Mouse (Mus musculus) forebrain, embryonic 10.5 days (tissue): ENCODE measurements at regions not wholly inside any gene's neighbourhood (a gene's known extent, or its start where the extent isn't known, plus 50 kb on each side); places are given as distances from the start of the nearest gene placed in this dataset.

ENCODE experiments used
- DNase-seq: peaks from one replicate; pipeline ENCODE4 v3.0.0-alpha.2; 2017; ENCODE audit warnings: low spot score; ENCODE audit errors: extremely low spot score
- H3K27ac ChIP-seq: fragments of 300-500 bp; sonication (generic); 2 replicates; pipeline ENCODE4 v1.5.1; 2016; ENCODE audit warnings: mild to moderate bottlenecking
- H3K27me3 ChIP-seq: fragments of 300-500 bp; sonication (generic); 2 replicates; pipeline ENCODE4 v1.6.1; 2016; ENCODE audit warnings: mild to moderate bottlenecking; ENCODE audit not compliant: poor library complexity, severe bottlenecking
- H3K36me3 ChIP-seq: fragments of 300-500 bp; sonication (generic); replicated peaks from 2 replicates; pipeline ENCODE4 v1.6.1; 2016; ENCODE audit warnings: mild to moderate bottlenecking, moderate library complexity
- H3K4me1 ChIP-seq: fragments of 300-500 bp; sonication (generic); 2 replicates; pipeline ENCODE4 v1.6.1; 2016
- H3K4me3 ChIP-seq: fragments of 300-500 bp; sonication (generic); 2 replicates; pipeline ENCODE4 v1.5.1; 2016; ENCODE audit warnings: mild to moderate bottlenecking, moderate library complexity
- H3K9me3 ChIP-seq: fragments of 300-500 bp; sonication (generic); 2 replicates; pipeline ENCODE4 v1.6.1; 2016; ENCODE audit warnings: mild to moderate bottlenecking, moderate library complexity
- WGBS: fragments of 180-500 bp; shearing (Covaris S2); methylation state at CpG from one replicate; pipeline ENCODE4 v1.1.7; 2016; 5-methylcytosine and 5-hydroxymethylcytosine counted together

GRCm38 (mm10) chr4:105676690-105677089 is 113.0 kb upstream of the Gm12728 start:
- no peak for DNase-seq
- Histone ChIP-seq H3K27ac (no peak overlapping the region), H3K9me3 (peaks cover 5% of the 10 kb centered on the region), H3K36me3 (no peaks in the 10 kb centered on the region), H3K4me1 (no peaks in the 10 kb centered on the region), H3K4me3 (no peak overlapping the region), H3K27me3 (no peaks in the 10 kb centered on the region)
- WGBS: 74% methylated on average over 1 of the region's 1 CpGs

- Histone ChIP-seq H3K4me3 (no peak overlapping the region), H3K9me3 (no peaks in the 10 kb centered on the region), H3K36me3 (no peaks in the 10 kb centered on the region), H3K27me3 (no peaks in the 10 kb centered on the region), H3K27ac (no peak overlapping the region), H3K4me1 (no peaks in the 10 kb centered on the region)
- no peak for DNase-seq
- whole genome bisulfite sequencing: 71% methylated on average over 3 of the region's 3 CpGs
These were observed 99.0 kb upstream of the Gm12728 start for GRCm38 (mm10) chr4:105690716-105691115.

- Histone ChIP-seq H3K4me1 (no peaks in the 10 kb centered on the region), H3K4me3 (no peak overlapping the region), H3K27ac (no peak overlapping the region), H3K36me3 (no peaks in the 10 kb centered on the region), H3K9me3 (no peaks in the 10 kb centered on the region), H3K27me3 (no peaks in the 10 kb centered on the region)
- DNase-seq: no peak
- WGBS: 91% methylated on average over 4 of the region's 4 CpGs
These were observed 97.3 kb upstream of the Gm12728 start for GRCm38 (mm10) chr4:105692380-105692779.

- Histone ChIP-seq H3K4me1 (no peaks in the 10 kb centered on the region), H3K36me3 (no peaks in the 10 kb centered on the region), H3K27ac (no peak overlapping the region), H3K9me3 (no peaks in the 10 kb centered on the region), H3K27me3 (no peaks in the 10 kb centered on the region), H3K4me3 (no peak overlapping the region)
- 89% methylated on average over 2 of the region's 2 CpGs for whole genome bisulfite sequencing
- no peak for DNase-seq
These were observed 93.8 kb upstream of the Gm12728 start for GRCm38 (mm10) chr4:105695895-105696294.

GRCm38 (mm10) chr4:105697123-105697522 is 92.5 kb upstream of the Gm12728 start:
- Histone ChIP-seq H3K36me3 (no peaks in the 10 kb centered on the region), H3K27ac (no peak overlapping the region), H3K9me3 (no peaks in the 10 kb centered on the region), H3K27me3 (no peaks in the 10 kb centered on the region), H3K4me1 (peaks cover 1% of the 10 kb centered on the region; the same call in 1 of the 2 replicates), H3K4me3 (no peak overlapping the region)
- no peak for DNase-seq
- 88% methylated on average over 4 of the region's 4 CpGs for WGBS

GRCm38 (mm10) chr4:105702036-105702435 is 87.6 kb upstream of the Gm12728 start:
- Histone ChIP-seq H3K27ac (no peak overlapping the region), H3K36me3 (no peaks in the 10 kb centered on the region), H3K4me1 (peaks cover 11% of the 10 kb centered on the region), H3K27me3 (no peaks in the 10 kb centered on the region), H3K9me3 (no peaks in the 10 kb centered on the region), H3K4me3 (no peak overlapping the region)
- DNase-seq: no peak
- WGBS: 67% methylated on average over 3 of the region's 3 CpGs

GRCm38 (mm10) chr4:105703408-105703807 is 86.3 kb upstream of the Gm12728 start:
- H3K4me1 ChIP-seq: peaks cover 11% of the 10 kb centered on the region

GRCm38 (mm10) chr4:105704271-105704670 is 85.4 kb upstream of the Gm12728 start:
- WGBS: 89% methylated on average over 9 of the region's 9 CpGs
- Histone ChIP-seq H3K27me3 (no peaks in the 10 kb centered on the region), H3K4me3 (no peak overlapping the region), H3K9me3 (no peaks in the 10 kb centered on the region), H3K36me3 (no peaks in the 10 kb centered on the region), H3K27ac (no peak overlapping the region), H3K4me1 (peaks cover 11% of the 10 kb centered on the region)
- DNase-seq: no peak

More at GRCm38 (mm10) chr4:105703408-105703807, 86.3 kb upstream of the Gm12728 start:
- no peak for DNase-seq
- H3K27me3 ChIP-seq: no peaks in the 10 kb centered on the region
- H3K9me3 ChIP-seq: no peaks in the 10 kb centered on the region
- WGBS: 87% methylated on average over 3 of the region's 3 CpGs
- no peaks in the 10 kb centered on the region for H3K36me3 ChIP-seq
- H3K4me3 ChIP-seq: no peak overlapping the region
- no peak overlapping the region for H3K27ac ChIP-seq

GRCm38 (mm10) chr4:105705996-105706395 is 83.7 kb upstream of the Gm12728 start:
- H3K9me3 ChIP-seq: no peaks in the 10 kb centered on the region
- no peaks in the 10 kb centered on the region for H3K27me3 ChIP-seq
- H3K27ac ChIP-seq: no peak overlapping the region
- DNase-seq: no peak
- no peaks in the 10 kb centered on the region for H3K36me3 ChIP-seq
- WGBS: 44% methylated on average over 6 of the region's 6 CpGs
- H3K4me3 ChIP-seq: no peak overlapping the region
- peaks cover 11% of the 10 kb centered on the region for H3K4me1 ChIP-seq

- 83% methylated on average over 13 of the region's 13 CpGs for whole genome bisulfite sequencing
- H3K9me3 ChIP-seq: peaks cover 5% of the 10 kb centered on the region
- no peaks in the 10 kb centered on the region for H3K27me3 ChIP-seq
- H3K27ac ChIP-seq: no peak overlapping the region
- DNase-seq: no peak
- H3K4me3 ChIP-seq: no peak overlapping the region
- H3K36me3 ChIP-seq: no peaks in the 10 kb centered on the region
- peaks cover 5% of the 10 kb centered on the region for H3K4me1 ChIP-seq
These were observed 81.4 kb upstream of the Gm12728 start for GRCm38 (mm10) chr4:105708080-105708796.

- WGBS: 89% methylated on average over 6 of the region's 6 CpGs
These were observed 75.7 kb upstream of the Gm12728 start for GRCm38 (mm10) chr4:105713956-105714355.

GRCm38 (mm10) chr4:105718080-105718479 is 71.6 kb upstream of the Gm12728 start:
- Histone ChIP-seq H3K4me3 (no peak overlapping the region), H3K36me3 (no peaks in the 10 kb centered on the region), H3K9me3 (peaks cover 8% of the 10 kb centered on the region), H3K4me1 (no peaks in the 10 kb centered on the region), H3K27me3 (no peaks in the 10 kb centered on the region), H3K27ac (no peak overlapping the region)
- WGBS: 81% methylated on average over 5 of the region's 5 CpGs
- no peak for DNase-seq

More at GRCm38 (mm10) chr4:105713956-105714355, 75.7 kb upstream of the Gm12728 start:
- DNase-seq: no peak
- no peak overlapping the region for H3K4me3 ChIP-seq
- peaks cover 12% of the 10 kb centered on the region for H3K9me3 ChIP-seq
- H3K36me3 ChIP-seq: no peaks in the 10 kb centered on the region
- H3K4me1 ChIP-seq: no peaks in the 10 kb centered on the region
- no peak overlapping the region for H3K27ac ChIP-seq
- no peaks in the 10 kb centered on the region for H3K27me3 ChIP-seq

GRCm38 (mm10) chr4:105728696-105729095 is 61.0 kb upstream of the Gm12728 start:
- DNase-seq: no peak
- no peaks in the 10 kb centered on the region for H3K27me3 ChIP-seq
- no peaks in the 10 kb centered on the region for H3K9me3 ChIP-seq
- peaks cover 8% of the 10 kb centered on the region for H3K4me1 ChIP-seq
- H3K27ac ChIP-seq: no peak overlapping the region
- H3K36me3 ChIP-seq: no peaks in the 10 kb centered on the region
- no peak overlapping the region for H3K4me3 ChIP-seq
- WGBS: 64% methylated on average over 3 of the region's 3 CpGs
